Mouse (Mus musculus) hindbrain, embryonic 14.5 days (tissue): ENCODE data around the gene Gtpbp6. TPM values are rescaled to one million over a fixed set of nuclear protein-coding genes. Genes with fewer than 3 reads are reported as not detected.
"Not testable (repeated sequence)": the region's sequence is repeated elsewhere in the genome, so short reads cannot be mapped to it uniquely, and the experiment has no call there.

Experiments
- ATAC-seq: fragments of 200-750 bp; cut with Nextera tagmentation; 2 replicates; pipeline ENCODE4 v1.8.0; 2017; ENCODE audit warnings: moderate number of reproducible peaks, mild to moderate bottlenecking, moderate TSS enrichment, moderate library complexity; ENCODE audit not compliant: low FRiP score
- DNase-seq: peaks from one replicate; pipeline ENCODE4 v3.0.0-alpha.2; 2015; ENCODE audit warnings: low spot score
- H3K27ac ChIP-seq: fragments of 300-500 bp; sonication (generic); 2 replicates; pipeline ENCODE4 v1.5.1; 2014; ENCODE audit warnings: mild to moderate bottlenecking, moderate library complexity
- H3K27me3 ChIP-seq: fragments of 300-500 bp; sonication (generic); 2 replicates; pipeline ENCODE4 v1.6.1; 2014; ENCODE audit warnings: mild to moderate bottlenecking, low read length, mixed read lengths; ENCODE audit not compliant: control insufficient read depth, insufficient read depth
- H3K36me3 ChIP-seq: fragments of 300-500 bp; sonication (generic); replicated peaks from 2 replicates; pipeline ENCODE4 v1.6.1; 2014; ENCODE audit not compliant: control insufficient read depth, insufficient read depth
- H3K4me1 ChIP-seq: fragments of 300-500 bp; sonication (generic); replicated peaks from 2 replicates; pipeline ENCODE4 v1.6.1; 2014; ENCODE audit warnings: antibody characterized with exemption, low read length, mixed read lengths; ENCODE audit not compliant: control insufficient read depth, insufficient read depth
- H3K4me2 ChIP-seq: fragments of 300-500 bp; sonication (generic); replicated peaks from 2 replicates; pipeline ENCODE4 v1.6.1; 2014; ENCODE audit warnings: mild to moderate bottlenecking, moderate library complexity
- H3K4me3 ChIP-seq: fragments of 300-500 bp; sonication (generic); replicated peaks from 2 replicates; pipeline ENCODE4 v1.5.1; 2014; ENCODE audit warnings: mild to moderate bottlenecking, low read length
- H3K9ac ChIP-seq: fragments of 300-500 bp; sonication (generic); 2 replicates; pipeline ENCODE4 v1.6.1; 2014
- H3K9me3 ChIP-seq: fragments of 300-500 bp; sonication (generic); 2 replicates; pipeline ENCODE4 v1.6.1; 2016; ENCODE audit warnings: low read length; ENCODE audit not compliant: control insufficient read depth
- WGBS: fragments of 180-500 bp; shearing (Covaris S2); extraction: QIAGEN DNeasy Blood & Tissue Kit; methylation state at CpG from one replicate; pipeline ENCODE4 v1.1.7; 2014; 5-methylcytosine and 5-hydroxymethylcytosine counted together
- polyA plus RNA-seq: library from polyadenylated mRNA; unstranded; fragments of >200 nt; fragmentation: Nextera tagmentation; extraction: Ambion mirVana; gene quantifications from 2 replicates; pipeline ENCODE4 v1.2.1, GENCODE M21; 2014

The Gtpbp6 gene
- 53.1 and 55.9 TPM in 2 replicates for polyA plus RNA-seq

DNA sequence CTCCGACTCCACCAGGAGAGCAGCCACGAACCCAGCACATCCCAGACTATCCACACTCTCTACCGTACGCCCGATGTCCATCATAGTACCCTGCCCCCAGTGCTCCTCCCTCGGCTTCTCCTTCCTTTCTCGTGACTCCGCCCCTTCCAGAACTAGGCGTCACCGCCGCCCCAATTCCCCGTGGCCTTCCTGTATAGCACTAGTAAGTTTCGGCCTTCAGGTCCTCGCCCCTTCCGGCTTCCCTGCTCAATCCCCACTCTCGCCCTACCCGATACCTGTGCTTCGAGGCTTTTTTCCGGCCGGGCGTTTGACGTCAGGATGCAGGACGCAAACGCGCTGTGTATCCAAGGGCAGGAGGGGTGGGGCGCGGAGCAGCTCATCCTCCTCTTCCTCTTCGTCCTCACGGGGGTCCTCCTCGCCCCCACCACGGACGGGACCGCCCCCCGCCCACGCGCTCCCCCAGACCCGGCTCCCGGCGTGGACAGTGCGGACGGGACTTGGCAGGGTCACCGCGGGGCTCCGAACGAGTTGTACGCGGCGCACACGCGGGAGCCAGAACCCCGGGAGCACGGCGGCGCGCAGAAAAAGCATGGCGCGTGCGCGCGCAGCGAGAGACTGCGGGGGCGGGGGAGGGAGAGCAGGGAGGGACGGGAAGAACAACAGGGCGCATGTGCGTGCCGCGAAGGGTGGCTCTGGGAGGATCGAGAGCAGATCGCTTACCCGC is at the start of gene Gtpbp6:
Gtpbp6 (minus strand) TSS at position 617 of the 724 bp plus-strand sequence.
- WGBS: under 1% methylated on average over 71 of the region's 71 CpGs

DNA sequence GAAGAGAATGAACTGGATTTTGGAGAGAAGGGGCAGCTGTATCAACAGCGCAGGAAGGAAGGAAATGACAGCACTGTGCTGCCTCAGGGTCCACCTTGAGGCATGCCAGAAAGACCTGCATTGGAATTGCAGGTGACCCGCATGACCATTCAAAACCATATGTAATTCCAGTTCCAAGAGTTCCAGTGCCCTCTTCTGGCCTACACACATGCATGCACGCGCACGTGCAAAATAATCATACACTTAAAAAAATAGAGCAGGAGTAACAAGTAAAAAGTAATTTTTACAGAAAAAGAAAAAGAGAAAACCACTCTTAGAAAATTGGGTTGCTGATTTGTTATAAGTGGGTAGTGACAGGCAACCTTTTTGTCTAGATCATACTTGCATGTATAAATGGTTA is 35.0 kb upstream of the Gtpbp6 start:
- DNase-seq: no peak
- 94% methylated on average over 5 of the region's 5 CpGs for WGBS

More for the DNA sequence above, at the start of gene Gtpbp6:
- H3K27me3 ChIP-seq: no peaks in the 10 kb centered on the region
- no peaks in the 10 kb centered on the region for H3K9me3 ChIP-seq
- H3K4me2 ChIP-seq: peak within 1 kb of the TSS; percentile 87
- peaks cover 41% of the 10 kb centered on the region for H3K36me3 ChIP-seq
- ATAC-seq (peak; percentile 84), DNase-seq (peak; percentile 94)
- H3K9ac ChIP-seq: peak within 1 kb of the TSS; percentile 80
- H3K4me3 ChIP-seq: peak within 1 kb of the TSS; percentile 80
- peak within 1 kb of the TSS; percentile 97 for H3K27ac ChIP-seq
- H3K4me1 ChIP-seq: peaks cover 17% of the 10 kb centered on the region

DNA sequence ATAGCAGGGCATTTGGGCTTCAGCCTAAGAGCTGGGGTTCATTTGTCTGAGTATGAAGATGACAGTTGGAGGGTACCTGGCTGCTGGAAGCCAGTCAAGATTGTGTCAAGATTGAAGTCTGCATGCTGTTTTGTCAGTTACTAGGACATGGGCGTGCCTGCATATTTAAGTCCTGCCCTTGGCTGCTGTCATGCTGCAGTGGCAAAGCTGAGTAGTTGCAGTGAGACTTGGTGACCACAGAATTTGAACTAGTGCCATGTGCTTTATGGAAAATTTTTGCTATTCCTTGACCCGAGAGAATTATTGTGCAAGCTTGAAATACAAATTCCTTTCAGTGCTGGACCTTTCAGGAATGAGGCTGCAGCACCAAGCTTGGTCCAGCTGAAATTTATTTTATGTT is 34.3 kb upstream of the Gtpbp6 start:
- Histone ChIP-seq H3K4me2 (no peak overlapping the region), H3K4me1 (peaks cover 1% of the 10 kb centered on the region; the same call in 1 of the 2 replicates), H3K9me3 (no peaks in the 10 kb centered on the region), H3K4me3 (no peak overlapping the region), H3K27ac (no peak overlapping the region), H3K36me3 (peaks cover 81% of the 10 kb centered on the region), H3K9ac (no peak overlapping the region), H3K27me3 (no peaks in the 10 kb centered on the region)
- 86% methylated on average over 2 of the region's 2 CpGs for WGBS
- no peak for ATAC-seq
- DNase-seq: no peak

More for the DNA sequence above, 35.0 kb upstream of the Gtpbp6 start:
- Histone ChIP-seq H3K36me3 (peaks cover 88% of the 10 kb centered on the region), H3K9ac (no peak overlapping the region), H3K27me3 (no peaks in the 10 kb centered on the region), H3K4me1 (no peaks in the 10 kb centered on the region), H3K9me3 (no peaks in the 10 kb centered on the region), H3K4me3 (no peak overlapping the region), H3K27ac (no peak overlapping the region), H3K4me2 (no peak overlapping the region)
- no peak for ATAC-seq

DNA sequence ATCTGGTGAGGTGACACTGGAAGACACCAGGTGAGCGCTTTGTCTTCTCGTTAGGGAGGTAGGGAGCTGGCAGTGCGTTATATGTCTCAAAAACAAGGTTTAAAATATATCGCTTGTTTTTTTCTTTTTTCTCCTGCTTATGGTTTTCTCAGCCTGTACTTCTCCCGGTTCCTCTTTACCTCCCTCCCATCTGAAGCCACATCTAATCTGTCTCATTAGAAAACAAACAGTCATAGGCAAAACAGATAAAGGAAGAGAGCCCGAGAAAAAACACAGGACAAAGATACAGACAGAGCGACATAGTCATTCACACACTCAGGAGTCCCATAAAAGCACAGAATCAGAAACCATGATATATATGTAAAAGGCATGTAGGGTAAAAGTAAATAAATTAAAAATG is 32.4 kb upstream of the Gtpbp6 start:
- H3K36me3 ChIP-seq: peaks cover 63% of the 10 kb centered on the region
- ATAC-seq: no peak

DNA sequence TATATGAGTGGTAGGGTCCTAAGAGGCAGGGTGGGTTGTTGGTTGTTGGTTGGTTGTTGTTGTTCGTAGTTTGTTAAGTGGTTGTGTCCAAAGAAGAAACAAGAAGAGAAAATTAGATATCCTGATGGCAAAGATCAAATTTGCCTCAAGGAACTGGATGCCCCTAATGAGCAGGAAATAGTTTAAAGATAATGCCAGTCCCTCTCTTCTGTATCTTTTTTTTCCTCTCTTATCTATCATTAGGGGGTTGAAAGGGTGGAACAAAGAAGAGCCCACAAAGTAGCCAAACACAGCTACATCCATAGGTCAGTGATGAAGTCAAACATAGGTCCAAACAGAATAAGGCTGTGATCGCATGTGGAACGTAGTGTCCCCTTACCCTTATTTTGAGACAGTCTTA is 31.3 kb upstream of the Gtpbp6 start:
- 97% methylated on average over 3 of the region's 3 CpGs for WGBS
- H3K4me1 ChIP-seq: peaks cover 10% of the 10 kb centered on the region
- H3K9me3 ChIP-seq: no peaks in the 10 kb centered on the region
- no peaks in the 10 kb centered on the region for H3K27me3 ChIP-seq
- H3K4me3 ChIP-seq: no peak overlapping the region
- no peak overlapping the region for H3K4me2 ChIP-seq
- no peak for ATAC-seq
- DNase-seq: no peak
- H3K36me3 ChIP-seq: peaks cover 52% of the 10 kb centered on the region
- no peak overlapping the region for H3K27ac ChIP-seq
- no peak overlapping the region for H3K9ac ChIP-seq

More for the DNA sequence above, 32.4 kb upstream of the Gtpbp6 start:
- Histone ChIP-seq H3K9ac (no peak overlapping the region), H3K4me2 (no peak overlapping the region), H3K4me3 (no peak overlapping the region), H3K4me1 (peaks cover 10% of the 10 kb centered on the region), H3K9me3 (no peaks in the 10 kb centered on the region), H3K27me3 (no peaks in the 10 kb centered on the region), H3K27ac (no peak overlapping the region)
- 96% methylated on average over 7 of the region's 7 CpGs for WGBS
- DNase-seq: no peak

DNA sequence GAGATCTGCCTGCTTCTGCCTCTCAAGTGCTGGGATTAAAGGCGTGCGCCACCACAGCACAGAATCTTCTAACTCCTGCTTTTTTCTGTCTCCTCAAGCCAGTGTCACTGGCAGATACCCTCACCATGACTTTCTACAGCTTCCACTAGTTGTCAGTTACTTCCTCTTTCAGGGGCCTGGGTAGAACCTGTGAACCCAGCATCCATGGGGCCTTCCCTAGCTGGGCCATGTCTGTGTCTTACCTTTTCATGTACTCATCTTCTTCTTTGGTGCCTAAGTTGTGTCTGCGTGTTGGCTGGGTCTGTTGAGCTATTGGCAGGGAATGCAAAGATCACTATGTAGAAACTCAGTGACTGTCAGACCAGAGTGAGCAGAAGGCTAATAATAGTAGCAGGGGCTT is 29.8 kb upstream of the Gtpbp6 start:
- H3K36me3 ChIP-seq: peaks cover 39% of the 10 kb centered on the region
- 100% methylated on average over 3 of the region's 3 CpGs for WGBS
- no peaks in the 10 kb centered on the region for H3K9me3 ChIP-seq
- H3K4me3 ChIP-seq: no peak overlapping the region
- no peaks in the 10 kb centered on the region for H3K27me3 ChIP-seq
- no peak for DNase-seq
- peaks cover 10% of the 10 kb centered on the region for H3K4me1 ChIP-seq
- no peak for ATAC-seq
- no peak overlapping the region for H3K4me2 ChIP-seq
- no peak overlapping the region for H3K9ac ChIP-seq
- no peak overlapping the region for H3K27ac ChIP-seq

DNA sequence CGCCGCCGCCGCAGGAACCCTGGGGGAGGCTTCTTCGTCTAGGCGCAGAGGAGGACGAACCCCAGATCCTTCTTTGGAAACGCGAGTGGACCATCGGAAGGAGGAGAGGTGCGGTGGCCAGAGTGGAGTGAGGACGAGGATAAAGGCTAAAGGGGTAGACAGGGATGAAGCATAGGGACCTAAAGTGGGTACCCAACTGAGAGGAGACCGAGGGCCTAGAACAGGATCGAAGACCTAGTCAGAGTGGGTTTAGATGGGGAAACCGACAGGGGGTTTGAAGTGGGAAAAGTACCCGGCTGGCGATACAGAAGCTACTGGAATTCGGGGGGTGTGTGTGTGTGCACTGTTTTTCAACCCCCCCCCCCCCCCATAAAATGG is 28.1 kb upstream of the Gtpbp6 start:
- peak overlapping the region; percentile 89 for H3K9ac ChIP-seq
- peak; percentile 15; the same call in 1 of the 2 replicates for ATAC-seq
- no peak for DNase-seq
- H3K27me3 ChIP-seq: no peaks in the 10 kb centered on the region
- 6% methylated on average over 18 of the region's 18 CpGs for WGBS
- peak overlapping the region; percentile 86 for H3K4me2 ChIP-seq
- H3K27ac ChIP-seq: peak overlapping the region; percentile 79
- peaks cover 10% of the 10 kb centered on the region for H3K4me1 ChIP-seq
- no peaks in the 10 kb centered on the region for H3K9me3 ChIP-seq
- peaks cover 22% of the 10 kb centered on the region for H3K36me3 ChIP-seq
- H3K4me3 ChIP-seq: peak overlapping the region; percentile 87

DNA sequence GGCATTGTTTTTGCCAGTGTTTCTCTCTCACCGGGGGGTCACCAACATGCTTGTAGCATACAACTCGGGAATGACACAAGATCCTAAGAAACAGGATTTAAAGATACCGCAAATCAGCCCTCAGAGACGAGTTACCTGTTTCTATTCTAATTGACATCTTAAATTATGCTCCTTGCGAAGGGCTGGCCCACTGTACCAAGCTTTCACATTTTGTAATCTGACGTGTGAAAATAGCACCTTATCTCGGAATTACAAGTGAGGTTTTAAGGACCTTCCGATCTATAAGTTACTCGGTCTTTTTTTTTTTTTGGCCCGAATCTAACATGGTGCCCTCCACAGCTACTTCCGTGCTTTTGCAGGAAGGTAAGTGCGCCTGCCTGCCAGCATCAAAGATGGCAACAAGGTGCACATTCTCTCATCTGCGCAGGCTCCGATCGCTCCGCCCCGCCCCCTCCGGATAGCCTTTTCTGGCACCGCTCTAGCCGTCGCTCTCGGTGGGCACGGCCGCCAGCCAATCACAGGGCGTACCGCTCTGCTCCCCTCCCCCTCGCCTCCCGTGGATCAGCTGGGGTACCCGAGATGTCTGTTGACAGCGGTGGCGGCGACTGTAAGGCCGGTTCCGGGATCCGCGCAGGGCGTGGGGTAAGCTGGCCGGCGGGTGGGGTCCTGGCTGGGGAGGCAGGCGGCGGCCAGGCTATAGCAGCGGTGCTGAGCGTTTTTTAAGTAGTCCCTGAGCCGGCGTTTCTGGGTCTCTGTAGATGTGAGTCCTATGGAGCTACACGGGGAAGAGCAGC is 27.5 kb upstream of the Gtpbp6 start, which contains the start of gene Chfr:
Chfr (plus strand) TSS at position 550 of the 794 bp plus-strand sequence.
- peak; percentile 97 for DNase-seq
- H3K27ac ChIP-seq: peak within 1 kb of the TSS; percentile 79
- no peaks in the 10 kb centered on the region for H3K27me3 ChIP-seq
- peaks cover 21% of the 10 kb centered on the region for H3K36me3 ChIP-seq
- ATAC-seq: peak; percentile 100
- peak within 1 kb of the TSS; percentile 86 for H3K4me2 ChIP-seq
- WGBS: 4% methylated on average over 46 of the region's 46 CpGs
- peak within 1 kb of the TSS; percentile 89 for H3K9ac ChIP-seq
- H3K4me3 ChIP-seq: peak within 1 kb of the TSS; percentile 87
- peaks cover 10% of the 10 kb centered on the region for H3K4me1 ChIP-seq
- peaks cover 3% of the 10 kb centered on the region for H3K9me3 ChIP-seq

DNA sequence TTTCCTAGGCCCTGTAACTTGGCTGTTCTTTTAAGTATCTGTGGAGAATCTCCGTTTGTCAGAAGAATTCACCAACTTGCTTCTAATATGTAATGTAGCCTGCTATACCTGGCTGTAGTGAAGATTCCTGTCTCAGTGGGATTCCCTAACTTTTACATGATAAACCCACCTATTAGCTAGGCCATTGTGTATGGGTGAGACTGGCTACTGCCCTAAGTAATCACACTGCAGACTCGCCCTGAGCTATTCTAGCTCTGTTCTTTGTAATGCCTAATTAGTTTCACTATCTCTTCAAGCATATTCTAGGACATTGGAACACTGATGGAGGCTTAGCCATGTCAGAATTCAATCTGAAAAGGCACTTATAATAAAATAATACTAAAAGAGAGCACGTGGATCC is 14.4 kb upstream of the Gtpbp6 start:
- H3K9me3 ChIP-seq, H3K4me1 ChIP-seq, H3K4me2 ChIP-seq, H3K27ac ChIP-seq, H3K4me3 ChIP-seq, DNase-seq, H3K9ac ChIP-seq, H3K27me3 ChIP-seq, ATAC-seq: not testable (repeated sequence)
- H3K36me3 ChIP-seq: peaks cover 76% of the 10 kb centered on the region
- WGBS: 90% methylated on average over 3 of the region's 3 CpGs
